Mouse (Mus musculus) bone marrow macrophage, adult 2 months (primary cell): ENCODE measurements around the gene Pde4d.

ENCODE experiments used
- CTCF ChIP-seq: IDR thresholded peaks from 2 replicates; pipeline ENCODE4 v1.5.1; 2012; ENCODE audit warnings: low read depth, mild to moderate bottlenecking, low read length, moderate library complexity
- POLR2A ChIP-seq: IDR thresholded peaks from 2 replicates; pipeline ENCODE4 v1.6.1; 2012; ENCODE audit warnings: mild to moderate bottlenecking, low read depth, low read length, borderline replicate concordance

GRCm38 (mm10) chr13:109487378-109487777, 1037.6 kb downstream of the Pde4d start:
- TF ChIP-seq POLR2A: no peak
- no peak for TF ChIP-seq CTCF
